Mouse (Mus musculus): Measurements from ENCODE around the gene Uggt1. TPM values are rescaled to one million over a fixed set of nuclear protein-coding genes. Genes with fewer than 3 reads are reported as not detected.

Uggt1 gene
- polyA plus RNA-seq, 1 experiment from 2014 or later, result 54.0 TPM

DNA sequence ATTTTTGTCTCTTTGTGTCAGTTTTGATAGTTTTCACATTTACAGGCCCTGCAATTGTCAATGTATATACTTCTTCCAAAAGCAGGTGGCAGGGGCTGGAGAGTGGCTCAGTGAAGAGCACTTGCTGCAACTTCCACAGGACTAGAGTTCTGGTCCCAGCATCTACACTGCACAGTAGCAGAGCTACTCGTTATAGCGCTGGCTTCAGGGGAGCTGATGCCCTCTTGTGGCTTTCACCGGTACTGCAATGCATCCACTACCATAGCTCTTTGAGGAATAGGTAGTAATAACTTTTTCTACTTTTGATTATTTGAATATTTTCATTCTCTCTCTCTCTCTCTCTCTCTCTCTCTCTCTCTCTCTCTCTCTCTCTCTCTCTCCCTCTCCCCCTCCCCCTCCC is 109.9 kb downstream of the Uggt1 start:
- 2% methylated on average over 3 of the region's 3 CpGs for WGBS
- Histone ChIP-seq H3K27ac (no peak overlapping the region), H3K4me1 (replicated peaks) (peaks cover 4% of the 10 kb centered on the region; the same call in 1 of the 2 replicates), H3K36me3 (no peaks in the 10 kb centered on the region), H3K9me3 (no peaks in the 10 kb centered on the region), H3K27me3 (ENCODE audit: insufficient read depth, poor library complexity, severe bottlenecking) (no peaks in the 10 kb centered on the region), H3K4me3 (no peak overlapping the region)
- peak; percentile 75 for DNase-seq (ENCODE audit: low spot score)

- Histone ChIP-seq H3K4me1 (replicated peaks) (peaks cover 8% of the 10 kb centered on the region; the same call in 1 of the 2 replicates), H3K27ac (no peak overlapping the region), H3K4me3 (no peak overlapping the region), H3K36me3 (no peaks in the 10 kb centered on the region), H3K9me3 (no peaks in the 10 kb centered on the region), H3K27me3 (ENCODE audit: insufficient read depth, poor library complexity, severe bottlenecking) (no peaks in the 10 kb centered on the region)
- no peak for DNase-seq (ENCODE audit: low spot score)
- WGBS, result 82% methylated on average over 3 of the region's 3 CpGs
These were observed 110.9 kb downstream of the Uggt1 start for GRCm38 (mm10) chr1:36133647-36134046.

- DNase-seq (ENCODE audit: low spot score), result no peak
- no peaks in the 10 kb centered on the region for H3K36me3 ChIP-seq
- WGBS, result 82% methylated on average over 8 of the region's 8 CpGs
- no peak overlapping the region for H3K27ac ChIP-seq
- peaks cover 8% of the 10 kb centered on the region; the same call in 1 of the 2 replicates for H3K4me1 ChIP-seq (replicated peaks)
- H3K4me3 ChIP-seq, result no peak overlapping the region
- no peaks in the 10 kb centered on the region for H3K9me3 ChIP-seq
- no peaks in the 10 kb centered on the region for H3K27me3 ChIP-seq (ENCODE audit: insufficient read depth, poor library complexity, severe bottlenecking)
These were observed 111.5 kb downstream of the Uggt1 start for GRCm38 (mm10) chr1:36133041-36133440.

GRCm38 (mm10) chr1:36132211-36132610 is 112.3 kb downstream of the Uggt1 start:
- Histone ChIP-seq H3K9me3 (no peaks in the 10 kb centered on the region), H3K36me3 (no peaks in the 10 kb centered on the region), H3K4me3 (no peak overlapping the region), H3K4me1 (replicated peaks) (peaks cover 8% of the 10 kb centered on the region; the same call in 1 of the 2 replicates), H3K27ac (no peak overlapping the region), H3K27me3 (ENCODE audit: insufficient read depth, poor library complexity, severe bottlenecking) (no peaks in the 10 kb centered on the region)
- DNase-seq (ENCODE audit: low spot score), result no peak
- WGBS, result 74% methylated on average over 4 of the region's 4 CpGs

DNA sequence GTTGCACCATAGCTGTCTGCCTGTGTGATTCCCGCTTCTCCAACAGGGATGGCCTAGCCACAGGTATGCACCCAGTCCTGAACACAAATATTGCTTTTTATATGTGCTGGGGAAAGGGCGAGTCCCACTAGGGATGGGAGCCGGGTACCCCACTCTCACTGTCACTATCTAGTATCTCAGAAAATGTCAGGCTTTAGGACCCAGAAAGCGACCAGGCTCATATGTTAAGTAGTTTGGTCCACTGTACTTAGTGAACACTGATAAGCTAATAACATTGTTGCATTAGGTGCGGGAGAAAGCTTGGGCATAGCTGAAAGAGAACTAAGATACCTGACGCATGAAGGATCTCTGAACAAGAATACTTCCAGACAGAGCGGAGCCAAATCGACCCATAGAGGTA is 112.8 kb downstream of the Uggt1 start:
- no peak for DNase-seq (ENCODE audit: low spot score)
- Histone ChIP-seq H3K27ac (no peak overlapping the region), H3K36me3 (no peaks in the 10 kb centered on the region), H3K4me3 (no peak overlapping the region), H3K9me3 (no peaks in the 10 kb centered on the region), H3K27me3 (ENCODE audit: insufficient read depth, poor library complexity, severe bottlenecking) (no peaks in the 10 kb centered on the region), H3K4me1 (replicated peaks) (peaks cover 8% of the 10 kb centered on the region; the same call in 1 of the 2 replicates)
- WGBS, result 79% methylated on average over 8 of the region's 8 CpGs

DNA sequence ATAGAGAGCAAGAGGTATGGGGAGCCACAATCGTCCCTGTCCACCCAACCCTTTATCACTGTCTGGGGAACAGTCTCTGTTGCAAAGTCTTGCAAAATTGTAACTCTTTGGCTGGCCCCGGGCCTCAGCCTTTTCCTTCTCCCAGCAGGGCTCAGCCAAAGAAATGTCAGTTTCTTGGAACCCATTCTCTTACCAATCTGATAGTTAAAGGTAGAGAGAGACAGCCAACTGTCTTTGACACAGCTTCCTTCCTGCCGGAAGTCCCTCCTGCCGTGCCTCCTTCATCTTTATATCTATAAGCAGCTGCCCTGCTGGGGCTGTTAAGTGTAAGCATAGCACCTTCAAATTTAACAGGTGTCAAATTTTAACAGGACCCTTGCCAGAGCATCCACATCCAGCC is 113.4 kb downstream of the Uggt1 start:
- H3K36me3 ChIP-seq, result no peaks in the 10 kb centered on the region
- H3K4me3 ChIP-seq, result no peak overlapping the region
- no peak for DNase-seq (ENCODE audit: low spot score)
- H3K9me3 ChIP-seq, result no peaks in the 10 kb centered on the region
- H3K27ac ChIP-seq, result no peak overlapping the region
- WGBS, result 62% methylated on average over 4 of the region's 4 CpGs
- peaks cover 8% of the 10 kb centered on the region; the same call in 1 of the 2 replicates for H3K4me1 ChIP-seq (replicated peaks)
- no peaks in the 10 kb centered on the region for H3K27me3 ChIP-seq (ENCODE audit: insufficient read depth, poor library complexity, severe bottlenecking)

DNA sequence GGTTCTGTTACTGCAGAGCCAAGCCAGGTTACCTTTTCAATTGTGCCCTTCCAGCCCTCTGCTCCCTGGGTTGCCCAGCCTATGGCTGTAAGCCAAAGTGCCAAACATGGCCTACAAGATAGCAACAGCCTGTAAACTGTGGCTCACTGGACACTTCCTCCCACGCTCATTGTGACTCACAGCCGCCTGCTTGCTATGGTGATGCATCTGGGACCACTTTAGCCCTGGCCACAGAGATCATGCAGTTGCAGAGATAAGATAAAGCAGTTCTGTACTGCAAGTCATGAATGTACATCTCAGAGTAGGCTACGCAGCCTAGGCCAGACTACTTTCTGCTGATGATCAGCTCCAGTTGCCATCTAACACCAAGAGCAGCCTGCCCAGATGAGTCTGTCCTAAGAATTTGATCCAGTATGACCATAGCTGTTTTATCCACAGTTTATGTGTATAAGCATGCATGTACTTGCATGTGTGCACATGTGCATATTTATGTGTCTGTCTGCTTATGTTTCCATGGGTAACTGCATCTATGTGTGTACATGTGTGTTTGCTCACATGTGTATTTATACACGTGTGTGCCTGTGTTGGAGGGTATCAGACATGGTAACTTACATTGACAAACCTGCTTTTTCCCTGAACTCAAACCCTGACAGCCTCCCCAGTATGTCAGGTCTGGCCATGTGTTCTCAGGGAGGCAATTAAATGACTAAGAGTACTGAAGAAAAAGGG is 114.0 kb downstream of the Uggt1 start:
- Histone ChIP-seq H3K27me3 (ENCODE audit: insufficient read depth, poor library complexity, severe bottlenecking) (no peaks in the 10 kb centered on the region), H3K27ac (no peak overlapping the region), H3K9me3 (no peaks in the 10 kb centered on the region), H3K36me3 (no peaks in the 10 kb centered on the region), H3K4me1 (replicated peaks) (peaks cover 8% of the 10 kb centered on the region; the same call in 1 of the 2 replicates), H3K4me3 (no peak overlapping the region)
- DNase-seq (ENCODE audit: low spot score), result no peak
- 84% methylated on average over 4 of the region's 4 CpGs for WGBS

GRCm38 (mm10) chr1:36129881-36130280 is 114.6 kb downstream of the Uggt1 start:
- Histone ChIP-seq H3K4me3 (no peak overlapping the region), H3K9me3 (no peaks in the 10 kb centered on the region), H3K27ac (no peak overlapping the region), H3K36me3 (no peaks in the 10 kb centered on the region), H3K27me3 (ENCODE audit: insufficient read depth, poor library complexity, severe bottlenecking) (no peaks in the 10 kb centered on the region), H3K4me1 (replicated peaks) (peaks cover 8% of the 10 kb centered on the region; the same call in 1 of the 2 replicates)
- no peak for DNase-seq (ENCODE audit: low spot score)
- 94% methylated on average over 8 of the region's 8 CpGs for whole genome bisulfite sequencing

DNA sequence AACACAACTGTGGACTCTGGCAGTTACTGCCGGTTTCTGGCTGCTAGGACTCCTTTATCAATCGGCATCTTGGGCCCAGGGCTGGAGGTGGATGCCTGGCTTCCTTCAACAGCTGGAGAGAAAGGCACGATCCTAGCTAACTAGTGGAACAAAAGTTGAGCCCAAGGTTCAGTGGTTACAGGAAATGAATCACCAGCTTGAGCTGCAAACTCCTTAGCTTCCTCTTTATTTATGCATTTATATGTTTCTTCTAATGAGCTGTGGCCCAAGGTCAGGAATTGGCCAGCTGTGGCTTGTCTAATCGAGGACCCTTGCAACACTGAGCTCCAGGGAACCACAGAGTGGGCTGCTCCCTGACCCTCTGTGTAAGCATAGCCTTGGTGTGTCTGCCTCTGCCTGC is 115.4 kb downstream of the Uggt1 start:
- Histone ChIP-seq H3K4me3 (no peak overlapping the region), H3K36me3 (no peaks in the 10 kb centered on the region)
- 73% methylated on average over 4 of the region's 4 CpGs for WGBS

GRCm38 (mm10) chr1:36125076-36125475 is 119.4 kb downstream of the Uggt1 start:
- peaks cover 10% of the 10 kb centered on the region; the same call in 1 of the 2 replicates for H3K4me1 ChIP-seq (replicated peaks)
- no peaks in the 10 kb centered on the region for H3K27me3 ChIP-seq (ENCODE audit: insufficient read depth, poor library complexity, severe bottlenecking)
- H3K4me3 ChIP-seq, result no peak overlapping the region
- no peak overlapping the region for H3K27ac ChIP-seq
- WGBS, result 73% methylated on average over 7 of the region's 7 CpGs
- no peaks in the 10 kb centered on the region for H3K36me3 ChIP-seq
- no peak for DNase-seq (ENCODE audit: low spot score)
- H3K9me3 ChIP-seq, result peaks cover 6% of the 10 kb centered on the region; the same call in 1 of the 2 replicates

More for the DNA sequence above, 115.4 kb downstream of the Uggt1 start:
- Histone ChIP-seq H3K27ac (no peak overlapping the region), H3K4me1 (replicated peaks) (peaks cover 8% of the 10 kb centered on the region; the same call in 1 of the 2 replicates), H3K27me3 (ENCODE audit: insufficient read depth, poor library complexity, severe bottlenecking) (no peaks in the 10 kb centered on the region), H3K9me3 (peaks cover 5% of the 10 kb centered on the region; the same call in 1 of the 2 replicates)
- no peak for DNase-seq (ENCODE audit: low spot score)

- 82% methylated on average over 8 of the region's 8 CpGs for WGBS
- H3K36me3 ChIP-seq, result no peaks in the 10 kb centered on the region
- no peak for DNase-seq (ENCODE audit: low spot score)
- H3K4me3 ChIP-seq, result no peak overlapping the region
- H3K27ac ChIP-seq, result no peak overlapping the region
- H3K27me3 ChIP-seq (ENCODE audit: insufficient read depth, poor library complexity, severe bottlenecking), result no peaks in the 10 kb centered on the region
- H3K9me3 ChIP-seq, result peaks cover 6% of the 10 kb centered on the region; the same call in 1 of the 2 replicates
- H3K4me1 ChIP-seq (replicated peaks), result peaks cover 6% of the 10 kb centered on the region; the same call in 1 of the 2 replicates
These were observed 123.3 kb downstream of the Uggt1 start for GRCm38 (mm10) chr1:36121172-36121571.

DNA sequence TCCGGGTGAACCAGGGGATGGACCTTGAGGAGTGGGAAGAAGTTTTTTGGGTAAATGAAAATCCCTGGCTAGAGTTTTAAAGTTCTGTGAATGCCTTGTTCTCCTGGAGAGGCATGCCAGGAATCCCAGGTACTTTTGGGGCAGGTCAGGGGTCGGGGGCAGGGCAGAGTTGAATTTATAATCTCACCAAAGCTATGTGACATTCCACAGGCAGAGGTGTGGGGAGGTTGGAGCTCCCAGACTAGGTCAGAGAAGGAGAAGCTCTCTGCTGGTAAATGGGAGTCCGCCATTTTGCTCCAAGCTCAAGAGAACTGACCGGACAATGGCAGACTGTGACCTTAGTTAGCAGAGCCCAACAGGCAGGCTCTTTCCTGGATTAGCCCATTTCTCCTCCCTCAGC is 125.1 kb downstream of the Uggt1 start:
- no peak overlapping the region for H3K27ac ChIP-seq
- peaks cover 11% of the 10 kb centered on the region; the same call in 1 of the 2 replicates for H3K4me1 ChIP-seq (replicated peaks)
- no peaks in the 10 kb centered on the region for H3K36me3 ChIP-seq
- 89% methylated on average over 4 of the region's 4 CpGs for WGBS
- H3K27me3 ChIP-seq (ENCODE audit: insufficient read depth, poor library complexity, severe bottlenecking), result no peaks in the 10 kb centered on the region
- no peak for DNase-seq (ENCODE audit: low spot score)
- no peak overlapping the region for H3K4me3 ChIP-seq
- peaks cover 4% of the 10 kb centered on the region; the same call in 1 of the 2 replicates for H3K9me3 ChIP-seq

DNA sequence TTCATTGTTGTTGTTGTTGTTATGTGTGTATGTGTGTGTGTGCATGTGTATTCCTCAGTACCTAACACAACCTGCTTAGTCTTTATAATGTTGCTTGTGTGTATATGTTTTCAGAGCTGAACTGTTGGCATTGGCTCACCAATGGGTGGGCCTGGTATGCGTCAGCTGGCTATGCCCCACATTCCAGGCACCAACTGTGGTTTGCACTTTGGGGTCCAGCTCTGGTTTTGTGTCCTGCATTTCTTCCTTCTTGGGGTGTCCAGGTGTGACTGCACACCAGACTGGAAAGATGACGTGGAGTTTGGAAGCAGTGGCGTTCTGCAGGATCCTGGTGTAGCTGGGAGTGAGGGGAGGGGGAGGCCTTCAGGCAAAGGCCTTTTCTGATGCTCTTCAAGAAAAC is 125.6 kb downstream of the Uggt1 start:
- WGBS, result 88% methylated on average over 3 of the region's 3 CpGs

More for the DNA sequence above, 125.6 kb downstream of the Uggt1 start:
- H3K4me1 ChIP-seq (replicated peaks), result peaks cover 11% of the 10 kb centered on the region; the same call in 1 of the 2 replicates
- H3K9me3 ChIP-seq, result no peaks in the 10 kb centered on the region
- H3K27ac ChIP-seq, result no peak overlapping the region
- no peak for DNase-seq (ENCODE audit: low spot score)
- no peak overlapping the region for H3K4me3 ChIP-seq
- H3K27me3 ChIP-seq (ENCODE audit: insufficient read depth, poor library complexity, severe bottlenecking), result no peaks in the 10 kb centered on the region
- no peaks in the 10 kb centered on the region for H3K36me3 ChIP-seq
